Mouse (Mus musculus): ENCODE data around the gene Bicra. TPM values are rescaled to one million over a fixed set of nuclear protein-coding genes. Genes with fewer than 3 reads are reported as not detected.

The Bicra gene
- polyA plus RNA-seq, 1 experiment from 2014 or later: 9.2 TPM

GRCm38 (mm10) chr7:16046101-16046480 lies 1.6 kb downstream of the Bicra start:
- Histone ChIP-seq H3K4me1 (peaks cover 56% of the 10 kb centered on the region), H3K9ac (peak overlapping the region; percentile 99), H3K4me2 (peak overlapping the region; percentile 85), H3K36me3 (replicated peaks) (no peaks in the 10 kb centered on the region), H3K27me3 (replicated peaks) (no peaks in the 10 kb centered on the region), H3K9me3 (no peaks in the 10 kb centered on the region), H3K27ac (peak overlapping the region; percentile 99), H3K4me3 (peak overlapping the region; percentile 81)
- 1% methylated on average over 7 of the region's 7 CpGs for WGBS
- peak; percentile 1; the same call in 1 of the 2 replicates for ATAC-seq (replicated peaks)

- H3K36me3 ChIP-seq (replicated peaks): no peaks in the 10 kb centered on the region
- H3K9me3 ChIP-seq: no peaks in the 10 kb centered on the region
- 60% methylated on average over 2 of the region's 2 CpGs for WGBS
- no peak overlapping the region for H3K9ac ChIP-seq
- no peaks in the 10 kb centered on the region for H3K27me3 ChIP-seq (replicated peaks)
- H3K4me1 ChIP-seq: peaks cover 55% of the 10 kb centered on the region
- peak overlapping the region; percentile 99 for H3K27ac ChIP-seq
- H3K4me2 ChIP-seq: peak overlapping the region; percentile 85
- no peak for ATAC-seq (replicated peaks)
- H3K4me3 ChIP-seq: peak overlapping the region; percentile 81
Measured at GRCm38 (mm10) chr7:16045538-16045937, 2.2 kb downstream of the Bicra start.

- peak overlapping the region; percentile 85 for H3K4me2 ChIP-seq
- H3K36me3 ChIP-seq (replicated peaks): no peaks in the 10 kb centered on the region
- H3K9ac ChIP-seq: peak overlapping the region; percentile 24; the same call in 1 of the 2 replicates
- peak overlapping the region; percentile 36; the same call in 1 of the 2 replicates for H3K27ac ChIP-seq
- no peak for ATAC-seq (replicated peaks)
- H3K9me3 ChIP-seq: no peaks in the 10 kb centered on the region
- peaks cover 45% of the 10 kb centered on the region for H3K4me1 ChIP-seq
- H3K27me3 ChIP-seq (replicated peaks): no peaks in the 10 kb centered on the region
- 33% methylated on average over 5 of the region's 5 CpGs for WGBS
- peak overlapping the region; percentile 3; the same call in 1 of the 2 replicates for H3K4me3 ChIP-seq
Measured at GRCm38 (mm10) chr7:16044531-16044930, 3.2 kb downstream of the Bicra start.

- peak overlapping the region; percentile 24; the same call in 1 of the 2 replicates for H3K9ac ChIP-seq
- 10% methylated on average over 3 of the region's 3 CpGs for WGBS
Measured at GRCm38 (mm10) chr7:16043861-16044435, 3.8 kb downstream of the Bicra start.

GRCm38 (mm10) chr7:16042850-16043775 lies 4.6 kb downstream of the Bicra start:
- H3K4me2 ChIP-seq: no peak overlapping the region
- H3K4me3 ChIP-seq: no peak overlapping the region
- no peaks in the 10 kb centered on the region for H3K27me3 ChIP-seq (replicated peaks)
- H3K36me3 ChIP-seq (replicated peaks): no peaks in the 10 kb centered on the region
- no peak overlapping the region for H3K9ac ChIP-seq
- H3K4me1 ChIP-seq: peaks cover 37% of the 10 kb centered on the region
- WGBS: 81% methylated on average over 10 of the region's 10 CpGs
- H3K27ac ChIP-seq: no peak overlapping the region
- no peaks in the 10 kb centered on the region for H3K9me3 ChIP-seq
- no peak for ATAC-seq (replicated peaks)

More at GRCm38 (mm10) chr7:16043861-16044435, 3.8 kb downstream of the Bicra start:
- Histone ChIP-seq H3K9me3 (no peaks in the 10 kb centered on the region), H3K27ac (peak overlapping the region; percentile 36; the same call in 1 of the 2 replicates), H3K4me1 (peaks cover 40% of the 10 kb centered on the region), H3K36me3 (replicated peaks) (no peaks in the 10 kb centered on the region), H3K4me2 (peak overlapping the region; percentile 85), H3K4me3 (peak overlapping the region; percentile 3; the same call in 1 of the 2 replicates), H3K27me3 (replicated peaks) (no peaks in the 10 kb centered on the region)
- no peak for ATAC-seq (replicated peaks)

- no peaks in the 10 kb centered on the region for H3K9me3 ChIP-seq
- no peak for ATAC-seq (replicated peaks)
- peaks cover 37% of the 10 kb centered on the region for H3K4me1 ChIP-seq
- no peak overlapping the region for H3K4me3 ChIP-seq
- no peak overlapping the region for H3K9ac ChIP-seq
- WGBS: 89% methylated on average over 2 of the region's 2 CpGs
- no peak overlapping the region for H3K4me2 ChIP-seq
- no peaks in the 10 kb centered on the region for H3K27me3 ChIP-seq (replicated peaks)
- no peaks in the 10 kb centered on the region for H3K36me3 ChIP-seq (replicated peaks)
- H3K27ac ChIP-seq: no peak overlapping the region
Measured at GRCm38 (mm10) chr7:16041208-16041607, 6.5 kb downstream of the Bicra start.

GRCm38 (mm10) chr7:16039363-16039762 lies 8.4 kb downstream of the Bicra start:
- H3K9ac ChIP-seq: no peak overlapping the region
- no peak overlapping the region for H3K27ac ChIP-seq
- H3K4me2 ChIP-seq: no peak overlapping the region
- 93% methylated on average over 5 of the region's 5 CpGs for WGBS
- peaks cover 18% of the 10 kb centered on the region for H3K4me1 ChIP-seq
- no peaks in the 10 kb centered on the region for H3K9me3 ChIP-seq
- no peaks in the 10 kb centered on the region for H3K36me3 ChIP-seq (replicated peaks)
- H3K27me3 ChIP-seq (replicated peaks): no peaks in the 10 kb centered on the region
- H3K4me3 ChIP-seq: no peak overlapping the region
- no peak for ATAC-seq (replicated peaks)

GRCm38 (mm10) chr7:16036972-16037371 lies 10.7 kb downstream of the Bicra start:
- ATAC-seq (replicated peaks): no peak
- Histone ChIP-seq H3K4me1 (no peaks in the 10 kb centered on the region; the same call in 1 of the 2 replicates), H3K27me3 (replicated peaks) (no peaks in the 10 kb centered on the region), H3K27ac (no peak overlapping the region), H3K36me3 (replicated peaks) (no peaks in the 10 kb centered on the region), H3K4me2 (no peak overlapping the region), H3K9me3 (no peaks in the 10 kb centered on the region), H3K4me3 (no peak overlapping the region), H3K9ac (no peak overlapping the region)
- WGBS: 95% methylated on average over 6 of the region's 6 CpGs

- no peaks in the 10 kb centered on the region for H3K9me3 ChIP-seq
- no peak overlapping the region for H3K4me3 ChIP-seq
- H3K9ac ChIP-seq: no peak overlapping the region
- H3K4me2 ChIP-seq: no peak overlapping the region
- H3K36me3 ChIP-seq (replicated peaks): no peaks in the 10 kb centered on the region
- no peaks in the 10 kb centered on the region for H3K27me3 ChIP-seq (replicated peaks)
- no peak for ATAC-seq (replicated peaks)
- H3K4me1 ChIP-seq: no peaks in the 10 kb centered on the region
- no peak overlapping the region for H3K27ac ChIP-seq
- WGBS: 94% methylated on average over 8 of the region's 8 CpGs
Measured at GRCm38 (mm10) chr7:16033580-16034461, 13.9 kb downstream of the Bicra start.

GRCm38 (mm10) chr7:16033059-16033458 lies 14.7 kb downstream of the Bicra start:
- H3K9ac ChIP-seq: no peak overlapping the region
- H3K27ac ChIP-seq: no peak overlapping the region
- no peak overlapping the region for H3K4me3 ChIP-seq
- 97% methylated on average over 1 of the region's 1 CpGs for WGBS
- H3K4me1 ChIP-seq: no peaks in the 10 kb centered on the region
- no peaks in the 10 kb centered on the region for H3K9me3 ChIP-seq
- H3K4me2 ChIP-seq: no peak overlapping the region
- no peaks in the 10 kb centered on the region for H3K27me3 ChIP-seq (replicated peaks)
- ATAC-seq (replicated peaks): no peak
- no peaks in the 10 kb centered on the region for H3K36me3 ChIP-seq (replicated peaks)

- no peak for ATAC-seq (replicated peaks)
Measured at GRCm38 (mm10) chr7:16031072-16031471, 16.6 kb downstream of the Bicra start.

More at GRCm38 (mm10) chr7:16031072-16031471, 16.6 kb downstream of the Bicra start:
- Histone ChIP-seq H3K27me3 (replicated peaks) (no peaks in the 10 kb centered on the region), H3K36me3 (replicated peaks) (no peaks in the 10 kb centered on the region), H3K4me3 (no peak overlapping the region), H3K4me2 (no peak overlapping the region), H3K9me3 (no peaks in the 10 kb centered on the region), H3K9ac (no peak overlapping the region), H3K4me1 (no peaks in the 10 kb centered on the region), H3K27ac (no peak overlapping the region)
- WGBS: 95% methylated on average over 4 of the region's 4 CpGs

All from midbrain, embryonic 15.5 days (tissue).